Mouse (Mus musculus) inflammation-experienced regulatory T-cells (primary cell): ENCODE data around the gene Wfdc15b. TPM values are rescaled to one million over a fixed set of nuclear protein-coding genes. Genes with fewer than 3 reads are reported as not detected.

ENCODE experiments used
- polyA plus RNA-seq, 2 experiments: library from polyadenylated mRNA; unstranded; fragments of 100-300 nt; shearing (Covaris generic); gene quantifications; one replicate each; pipeline ENCODE4 v1.2.1; 2017

Gene Wfdc15b
- not detected for polyA plus RNA-seq

GRCm38 (mm10) chr2:164221522-164221921 is at the start of gene Wfdc15b:
Gene Wfdc15b, minus strand, starts transcription at chr2:164221660.

DNA sequence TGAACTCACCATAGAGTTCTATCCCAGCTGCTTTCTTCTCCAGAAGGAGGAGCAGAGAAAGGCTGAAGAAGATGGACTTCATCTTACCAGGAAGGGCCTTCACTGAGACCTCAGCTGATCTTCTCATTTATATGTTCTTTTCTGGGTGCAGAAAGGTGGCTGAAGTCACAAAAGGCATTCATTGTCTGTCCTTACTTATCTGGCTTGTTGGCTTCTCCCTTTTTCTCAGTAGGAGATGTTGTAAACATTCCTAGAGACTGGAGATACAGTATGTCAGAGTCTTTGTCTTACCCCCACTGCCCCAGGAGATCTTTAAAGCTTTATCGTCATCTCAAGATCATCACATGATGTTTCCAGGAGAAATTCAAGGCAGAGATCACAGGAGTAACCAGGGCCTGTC is 35.1 kb upstream of the Wfdc15b start, which contains the start of gene Svs3b:
Gene Svs3b (minus strand): TSS at position 101 of the 400 bp plus-strand sequence.

GRCm38 (mm10) chr2:164238366-164238765 is 16.9 kb upstream of the Wfdc15b start, which contains the start of gene Svs2:
Gene Svs2, minus strand, starts transcription at chr2:164238466.

DNA sequence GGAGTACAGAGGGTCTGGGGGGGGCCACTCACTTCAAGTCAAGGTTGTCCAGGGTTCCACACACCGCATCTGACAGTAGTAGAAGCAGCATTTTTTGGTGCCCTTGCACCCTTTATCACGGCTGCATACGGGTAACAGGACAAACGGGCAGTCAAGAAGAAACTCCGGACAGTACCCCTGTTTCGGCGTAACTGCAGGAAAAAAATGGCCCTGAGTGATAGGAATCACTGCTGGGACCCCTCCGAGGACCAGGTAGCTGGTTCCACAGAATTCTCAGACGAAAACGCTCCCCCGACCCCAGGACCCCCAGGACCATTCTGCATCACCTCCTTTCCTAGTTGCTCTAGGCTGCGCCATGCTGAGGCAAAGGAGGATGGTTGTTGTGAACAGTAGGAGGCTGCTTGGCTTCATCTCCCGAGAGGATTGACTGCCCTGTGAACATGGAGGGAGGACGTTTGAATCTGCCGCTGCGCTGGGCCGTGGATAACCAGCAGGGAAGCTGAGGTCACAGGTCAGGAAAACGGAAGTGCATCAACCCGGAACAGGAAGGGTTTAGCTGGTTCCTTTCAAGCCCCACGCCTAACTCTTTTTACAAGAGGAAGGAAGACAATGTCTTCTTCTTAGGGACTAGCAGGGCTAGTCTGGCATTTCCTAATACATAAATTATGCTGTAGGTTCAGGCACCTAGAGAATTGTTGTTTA is 21.7 kb downstream of the Wfdc15b start, which contains the start of gene Wfdc15a:
Gene Wfdc15a (minus strand): TSS at position 505 of the 702 bp plus-strand sequence.

DNA sequence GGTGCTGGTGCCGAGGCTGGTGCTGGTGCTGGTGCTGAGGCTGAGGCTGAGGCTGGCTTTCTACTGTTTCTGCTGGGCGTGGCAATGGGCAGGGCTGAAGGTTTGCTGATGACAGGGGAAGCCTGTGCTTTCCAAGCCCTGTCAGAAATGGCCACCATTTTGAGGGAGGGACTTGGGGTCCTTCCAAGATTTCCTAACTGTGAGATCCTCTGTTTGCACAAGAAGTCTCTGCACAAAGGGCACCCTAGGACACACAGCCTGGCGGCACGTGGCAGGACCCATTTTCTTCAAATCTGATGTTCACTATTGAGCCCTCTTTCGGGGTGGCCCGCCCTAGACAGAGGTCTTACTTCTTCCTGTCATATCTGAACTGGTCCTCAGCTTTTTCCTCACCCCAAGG is 30.9 kb downstream of the Wfdc15b start, which contains the start of gene Wfdc12:
Gene Wfdc12 (minus strand): TSS at position 33 of the 400 bp plus-strand sequence.

GRCm38 (mm10) chr2:164182692-164183255 is 38.7 kb downstream of the Wfdc15b start, which contains the start of gene Wfdc5:
Gene Wfdc5, minus strand, starts transcription at chr2:164182742.

GRCm38 (mm10) chr2:164170902-164171301 is 50.6 kb downstream of the Wfdc15b start, which contains the start of gene Kcns1:
Gene Kcns1, minus strand, starts transcription at chr2:164171113.

Other genes with a start within 250 kb of the Wfdc15b start
- 100 to 1,000 TPM; 219 to 238 TPM for gene Ywhab, start 226.7 kb downstream of the Wfdc15b start, polyA plus RNA-seq
- 1 to 10 TPM; 1.4 to 2.8 TPM for gene Pabpc1l, start 196.2 kb downstream of the Wfdc15b start, polyA plus RNA-seq
- gene Stk4, start 151.3 kb downstream of the Wfdc15b start, polyA plus RNA-seq = 100 to 1,000 TPM; 188 to 243 TPM
- 100 to 1,000 TPM; 137 to 154 TPM for gene Tomm34, start 150.5 kb downstream of the Wfdc15b start, polyA plus RNA-seq
- gene Kcns1, start 50.5 kb downstream of the Wfdc15b start, polyA plus RNA-seq = 1 to 10 TPM in 1 of 2 experiments, under 1 TPM in 1; 0.31 to 1.5 TPM
- gene Wfdc5, start 38.9 kb downstream of the Wfdc15b start, polyA plus RNA-seq = 1 to 10 TPM in 1 of 2 experiments, not detected in 1; 1.8 TPM
- gene Wfdc12, start 31.1 kb downstream of the Wfdc15b start, polyA plus RNA-seq = 100 to 1,000 TPM in 1 of 2 experiments, 1 to 10 TPM in 1; 1.4 to 102 TPM
- not detected for gene Wfdc15a, start 21.5 kb downstream of the Wfdc15b start, polyA plus RNA-seq
- gene Svs2, start 16.8 kb upstream of the Wfdc15b start, polyA plus RNA-seq = not detected
- 1 to 10 TPM in 1 of 2 experiments, not detected in 1; 1.1 TPM for gene Svs3b, start 35.0 kb upstream of the Wfdc15b start, polyA plus RNA-seq
- gene Svs4, start 56.8 kb upstream of the Wfdc15b start, polyA plus RNA-seq = not detected
- not detected for gene Svs3a, start 67.6 kb upstream of the Wfdc15b start, polyA plus RNA-seq
- not detected for gene Svs6, start 95.1 kb upstream of the Wfdc15b start, polyA plus RNA-seq
- gene Svs5, start 111.1 kb upstream of the Wfdc15b start, polyA plus RNA-seq = under 1 TPM in 1 of 2 experiments, not detected in 1; 0.56 TPM
- gene Slpi, start 167.4 kb upstream of the Wfdc15b start, polyA plus RNA-seq = 10 to 100 TPM in 1 of 2 experiments, 1 to 10 TPM in 1; 1.5 to 18.8 TPM
- gene Rbpjl, start 181.5 kb upstream of the Wfdc15b start, polyA plus RNA-seq = under 1 TPM in 1 of 2 experiments, not detected in 1; 0.66 TPM
- gene Matn4, start 183.5 kb upstream of the Wfdc15b start, polyA plus RNA-seq = under 1 TPM; 0.11 to 0.73 TPM
- gene Sdc4, start 222.2 kb upstream of the Wfdc15b start, polyA plus RNA-seq = 10 to 100 TPM in 1 of 2 experiments, 1 to 10 TPM in 1; 2.2 to 24.3 TPM
- gene Sys1, start 235.3 kb upstream of the Wfdc15b start, polyA plus RNA-seq = 10 to 100 TPM; 81.2 to 96.0 TPM
- gene Gm20458, start 239.3 kb upstream of the Wfdc15b start, polyA plus RNA-seq = 10 to 100 TPM; 19.7 to 21.3 TPM